Mouse (Mus musculus) lung, embryonic 16.5 days (tissue): ENCODE measurements around the gene Prrt1. TPM values are rescaled to one million over a fixed set of nuclear protein-coding genes. Genes with fewer than 3 reads are reported as not detected.

Source experiments
- ATAC-seq: fragments of 200-750 bp; cut with Nextera tagmentation; 2 replicates; pipeline ENCODE4 v1.8.0; 2017; ENCODE audit warnings: low read depth, mild to moderate bottlenecking, moderate library complexity
- H3K27ac ChIP-seq: fragments of 300-500 bp; sonication (generic); 2 replicates; pipeline ENCODE4 v1.5.1; 2014; ENCODE audit warnings: mild to moderate bottlenecking, control low read depth, low read length
- H3K27me3 ChIP-seq: fragments of 300-500 bp; sonication (generic); 2 replicates; pipeline ENCODE4 v1.6.1; 2014; ENCODE audit warnings: low read depth, low read length, mixed read lengths; ENCODE audit not compliant: control insufficient read depth, insufficient read depth
- H3K36me3 ChIP-seq: fragments of 300-500 bp; sonication (generic); 2 replicates; pipeline ENCODE4 v1.6.1; 2014; ENCODE audit warnings: low read length; ENCODE audit not compliant: control insufficient read depth, insufficient read depth
- H3K4me1 ChIP-seq: fragments of 300-500 bp; sonication (generic); replicated peaks from 2 replicates; pipeline ENCODE4 v1.6.1; 2014; ENCODE audit warnings: low read length, mixed read lengths; ENCODE audit not compliant: control insufficient read depth, insufficient read depth
- H3K4me2 ChIP-seq: fragments of 300-500 bp; sonication (generic); 2 replicates; pipeline ENCODE4 v1.6.1; 2014; ENCODE audit warnings: low read depth, low read length, control low read depth
- H3K4me3 ChIP-seq: fragments of 300-500 bp; sonication (generic); 2 replicates; pipeline ENCODE4 v1.5.1; 2014; ENCODE audit warnings: mild to moderate bottlenecking, low read length, control low read depth
- H3K9ac ChIP-seq: fragments of 300-500 bp; sonication (generic); 2 replicates; pipeline ENCODE4 v1.6.1; 2014; ENCODE audit warnings: low read length, control low read depth
- H3K9me3 ChIP-seq: fragments of 300-500 bp; sonication (generic); 2 replicates; pipeline ENCODE4 v1.6.1; 2016; ENCODE audit warnings: low read length; ENCODE audit not compliant: control insufficient read depth
- WGBS: fragments of 180-500 bp; shearing (Covaris S2); extraction: QIAGEN DNeasy Blood & Tissue Kit; methylation state at CpG from one replicate; pipeline ENCODE4 v1.1.7; 2014; 5-methylcytosine and 5-hydroxymethylcytosine counted together
- polyA plus RNA-seq: library from polyadenylated mRNA; unstranded; fragments of >200 nt; fragmentation: Nextera tagmentation; extraction: Ambion mirVana; gene quantifications from 2 replicates; pipeline ENCODE4 v1.2.1, GENCODE M21; 2015

Gene Prrt1
- polyA plus RNA-seq, 1 experiment from 2014 or later = 0.13 TPM

DNA sequence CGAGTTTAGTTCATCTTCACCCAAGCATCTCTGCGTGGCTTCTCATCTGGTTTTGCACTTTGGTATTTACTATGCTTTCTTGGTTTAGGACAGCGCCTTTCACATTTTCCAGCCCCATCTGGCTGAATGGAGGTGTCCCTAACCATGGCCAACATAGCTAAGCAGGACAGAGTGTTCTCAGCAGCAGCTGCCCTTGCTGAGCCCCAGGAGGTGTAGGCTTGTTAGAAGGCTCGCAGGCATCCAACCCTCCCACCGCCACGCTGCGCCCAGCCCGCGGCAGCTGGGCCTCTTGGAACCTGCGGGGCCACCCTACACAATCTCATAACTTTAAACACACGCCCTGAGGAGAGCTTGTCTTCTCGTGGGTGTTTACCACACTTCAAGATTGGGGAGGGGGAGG lies 47.3 kb downstream of the Prrt1 start:
- WGBS = 50% methylated on average over 12 of the region's 12 CpGs
- no peak for ATAC-seq
- H3K36me3 ChIP-seq = no peaks in the 10 kb centered on the region
- peaks cover 20% of the 10 kb centered on the region for H3K4me1 ChIP-seq
- H3K27ac ChIP-seq = no peak overlapping the region
- H3K9me3 ChIP-seq = no peaks in the 10 kb centered on the region
- H3K4me3 ChIP-seq = no peak overlapping the region
- H3K9ac ChIP-seq = no peak overlapping the region
- peaks cover 50% of the 10 kb centered on the region for H3K27me3 ChIP-seq
- H3K4me2 ChIP-seq = no peak overlapping the region

DNA sequence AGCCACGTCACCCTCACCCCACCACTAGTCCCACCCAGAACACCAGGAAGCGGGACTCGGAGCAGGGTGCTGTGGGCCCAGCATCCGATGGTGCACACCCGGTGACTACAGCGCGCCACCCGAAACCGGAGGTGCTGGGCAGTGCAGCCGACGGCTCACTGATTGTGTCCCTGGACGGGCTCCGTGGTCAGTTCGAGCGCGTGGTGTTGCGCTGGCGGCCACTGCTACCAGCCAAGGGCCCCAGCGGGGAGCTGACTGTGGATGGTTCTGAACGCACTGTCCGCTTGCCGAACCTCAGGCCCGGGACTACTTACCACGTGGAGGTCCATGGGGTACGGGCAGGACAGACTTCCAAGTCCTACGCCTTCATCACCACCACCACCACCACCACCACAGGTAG lies 50.9 kb downstream of the Prrt1 start:
- Histone ChIP-seq H3K4me2 (no peak overlapping the region), H3K27ac (no peak overlapping the region), H3K9ac (no peak overlapping the region), H3K9me3 (no peaks in the 10 kb centered on the region), H3K4me1 (peaks cover 31% of the 10 kb centered on the region), H3K27me3 (peaks cover 21% of the 10 kb centered on the region), H3K36me3 (no peaks in the 10 kb centered on the region), H3K4me3 (no peak overlapping the region)
- 79% methylated on average over 26 of the region's 26 CpGs for WGBS
- ATAC-seq = no peak

DNA sequence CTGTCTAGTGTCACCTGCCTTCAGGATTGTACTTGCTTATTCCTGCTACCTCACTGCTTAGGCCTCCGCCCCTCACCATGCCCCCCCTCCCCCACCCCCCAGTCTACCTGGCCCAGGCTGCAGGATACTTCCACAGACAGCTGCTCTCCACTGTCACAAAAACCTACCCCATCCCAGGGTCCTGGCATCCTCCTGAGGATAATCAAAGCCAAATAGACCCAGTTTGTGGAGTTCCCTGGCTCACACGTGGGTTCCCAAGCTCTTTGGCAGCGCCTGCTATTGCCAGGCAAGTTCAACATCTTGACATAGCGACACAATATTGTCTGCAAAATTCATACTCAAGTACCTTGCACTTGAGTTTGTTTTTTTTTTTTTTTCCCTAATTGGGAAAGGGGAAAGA lies 51.3 kb downstream of the Prrt1 start:
- H3K36me3 ChIP-seq = no peaks in the 10 kb centered on the region
- H3K27me3 ChIP-seq = peaks cover 21% of the 10 kb centered on the region
- H3K9ac ChIP-seq = no peak overlapping the region
- no peaks in the 10 kb centered on the region for H3K9me3 ChIP-seq
- H3K4me2 ChIP-seq = no peak overlapping the region
- WGBS = 68% methylated on average over 4 of the region's 4 CpGs
- no peak for ATAC-seq
- H3K4me1 ChIP-seq = peaks cover 30% of the 10 kb centered on the region
- no peak overlapping the region for H3K27ac ChIP-seq
- no peak overlapping the region for H3K4me3 ChIP-seq

DNA sequence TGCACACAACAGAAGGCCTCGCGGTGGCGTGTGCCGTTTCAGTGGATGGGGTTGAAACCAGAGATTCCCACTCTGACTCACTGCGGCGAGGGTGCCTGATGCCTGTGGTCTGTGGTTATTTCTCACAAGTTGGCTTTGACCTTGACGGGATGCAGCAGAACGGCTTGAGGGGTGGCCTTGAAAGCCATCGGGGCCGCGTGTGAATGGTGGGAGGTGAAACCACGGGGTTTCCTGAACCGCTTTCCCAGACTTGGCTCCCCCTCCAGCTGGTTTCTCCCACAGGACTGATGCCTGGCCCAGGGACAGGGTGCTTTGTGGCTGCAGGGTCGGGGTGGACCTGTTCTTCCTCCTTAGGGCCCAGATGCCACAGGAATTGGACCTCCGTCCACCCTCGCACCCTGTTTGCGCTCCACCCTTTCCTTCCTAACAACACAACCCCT lies 51.8 kb downstream of the Prrt1 start:
- H3K27me3 ChIP-seq = peaks cover 21% of the 10 kb centered on the region
- 65% methylated on average over 17 of the region's 17 CpGs for WGBS
- no peaks in the 10 kb centered on the region for H3K9me3 ChIP-seq
- no peak overlapping the region for H3K4me2 ChIP-seq
- peaks cover 25% of the 10 kb centered on the region for H3K4me1 ChIP-seq
- no peak for ATAC-seq
- H3K36me3 ChIP-seq = no peaks in the 10 kb centered on the region
- H3K9ac ChIP-seq = no peak overlapping the region
- H3K4me3 ChIP-seq = no peak overlapping the region
- H3K27ac ChIP-seq = no peak overlapping the region

DNA sequence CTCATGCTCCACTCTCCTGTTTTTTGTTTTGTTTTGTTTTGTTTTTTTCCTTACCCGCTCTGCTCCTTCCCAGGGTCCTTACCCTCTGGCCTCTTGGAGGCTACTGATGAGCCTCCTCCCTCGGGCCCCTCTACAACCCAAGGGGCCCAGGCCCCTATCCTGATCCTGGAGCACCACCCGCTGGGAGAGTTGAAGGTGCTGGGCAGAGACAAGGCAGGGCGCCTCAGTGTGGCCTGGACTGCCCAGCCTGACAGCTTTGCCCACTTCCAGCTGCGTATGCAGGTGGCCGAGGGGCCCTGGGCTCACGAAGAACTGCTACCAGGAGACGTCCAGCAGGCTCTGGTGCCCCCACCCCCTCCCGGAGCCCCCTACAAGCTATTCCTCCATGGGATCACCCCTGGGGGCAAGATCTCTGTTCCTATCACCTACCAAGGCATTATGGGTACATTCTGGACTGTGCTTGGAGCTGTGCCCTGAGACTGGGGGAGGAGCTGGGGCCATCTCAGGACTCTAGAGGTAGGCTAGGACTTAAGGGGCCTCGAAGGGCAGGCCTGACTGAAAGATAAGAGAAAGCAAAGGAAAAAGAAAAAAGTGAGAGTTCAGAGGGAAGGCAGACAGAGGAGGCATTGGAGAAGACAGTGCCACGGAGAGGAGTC lies 52.7 kb downstream of the Prrt1 start:
- Histone ChIP-seq H3K4me3 (no peak overlapping the region), H3K36me3 (no peaks in the 10 kb centered on the region), H3K27me3 (peaks cover 20% of the 10 kb centered on the region), H3K27ac (no peak overlapping the region), H3K4me2 (no peak overlapping the region), H3K4me1 (peaks cover 24% of the 10 kb centered on the region), H3K9ac (no peak overlapping the region), H3K9me3 (no peaks in the 10 kb centered on the region)
- 57% methylated on average over 11 of the region's 11 CpGs for WGBS
- no peak for ATAC-seq

Other genes with a start within 250 kb of the Prrt1 start
- 0.44 TPM in 1 of 2 replicates, not detected in the other for gene BC051142, start 230.7 kb upstream of the Prrt1 start, polyA plus RNA-seq
- not detected in 2 replicates for gene Btnl4, start 152.2 kb upstream of the Prrt1 start, polyA plus RNA-seq
- gene Btnl6, start 112.2 kb upstream of the Prrt1 start, polyA plus RNA-seq = not detected in 2 replicates
- 9.2 and 10.2 TPM in 2 replicates for gene Notch4, start 65.3 kb upstream of the Prrt1 start, polyA plus RNA-seq
- gene Gpsm3, start 39.7 kb upstream of the Prrt1 start, polyA plus RNA-seq = 15.4 and 18.3 TPM in 2 replicates
- 8.5 and 11.4 TPM in 2 replicates for gene Pbx2, start 38.3 kb upstream of the Prrt1 start, polyA plus RNA-seq
- 379 and 478 TPM in 2 replicates for gene Ager, start 31.7 kb upstream of the Prrt1 start, polyA plus RNA-seq
- gene Rnf5, start 25.8 kb upstream of the Prrt1 start, polyA plus RNA-seq = 128 and 129 TPM in 2 replicates
- gene Agpat1, start 25.3 kb upstream of the Prrt1 start, polyA plus RNA-seq = 52.1 and 56.0 TPM in 2 replicates
- gene Egfl8, start 13.6 kb upstream of the Prrt1 start, polyA plus RNA-seq = 3.8 and 4.7 TPM in 2 replicates
- 21.0 and 23.9 TPM in 2 replicates for gene Ppt2, start 1.0 kb upstream of the Prrt1 start, polyA plus RNA-seq
- 15.2 and 17.5 TPM in 2 replicates for gene Fkbpl, start 15.2 kb downstream of the Prrt1 start, polyA plus RNA-seq
- 77.5 and 80.0 TPM in 2 replicates for gene Atf6b, start 17.6 kb downstream of the Prrt1 start, polyA plus RNA-seq
- gene Tnxb, start 41.0 kb downstream of the Prrt1 start, polyA plus RNA-seq = 0.62 and 1.1 TPM in 2 replicates
- 0.14 and 0.70 TPM in 2 replicates for gene C4b, start 114.3 kb downstream of the Prrt1 start, polyA plus RNA-seq
- gene Cyp21a1, start 175.0 kb downstream of the Prrt1 start, polyA plus RNA-seq = not detected in 2 replicates
- gene Stk19, start 207.4 kb downstream of the Prrt1 start, polyA plus RNA-seq = 30.7 and 31.2 TPM in 2 replicates
- 61.4 and 65.0 TPM in 2 replicates for gene Dxo, start 207.5 kb downstream of the Prrt1 start, polyA plus RNA-seq
- 47.8 and 49.9 TPM in 2 replicates for gene Skiv2l, start 220.7 kb downstream of the Prrt1 start, polyA plus RNA-seq
- 94.4 and 96.0 TPM in 2 replicates for gene Nelfe, start 220.9 kb downstream of the Prrt1 start, polyA plus RNA-seq
- gene Cfb, start 233.0 kb downstream of the Prrt1 start, polyA plus RNA-seq = 1.8 and 7.3 TPM in 2 replicates
- 2.3 and 2.5 TPM in 2 replicates for gene Zbtb12, start 249.9 kb downstream of the Prrt1 start, polyA plus RNA-seq